Mouse (Mus musculus) layer of hippocampus, postnatal 14 days (tissue): ENCODE measurements around the gene Gm13084. TPM values are rescaled to one million over a fixed set of nuclear protein-coding genes. Genes with fewer than 3 reads are reported as not detected.
"Not testable (repeated sequence)": the region's sequence is repeated elsewhere in the genome, so short reads cannot be mapped to it uniquely, and the experiment has no call there.

Experiments
- DNase-seq, 2 experiments: peaks; one replicate each; pipeline ENCODE4 v3.0.0; 2021 to 2022; ENCODE audit warnings: low spot score in 2 of 2, mixed read lengths in 1 of 2
- long read RNA-seq, 2 experiments: library from polyadenylated mRNA; stranded (forward); transcript quantifications; one replicate each; pipeline ENCODE4 v2.0.0; 2021
- total RNA-seq, 2 experiments: library from RNA; stranded (reverse); gene quantifications; 2 replicates each; pipeline ENCODE4 v1.2.3; 2021

Gm13084 gene
- total RNA-seq: not detected
- long read RNA-seq, experiment 1: 0 reads
- long read RNA-seq, experiment 2: 0 reads

- DNase-seq: no peak
Measured at GRCm38 (mm10) chr4:143815993-143816392, at the start of gene Gm13084. Gm13084 (minus strand) TSS chr4:143816093.

DNA sequence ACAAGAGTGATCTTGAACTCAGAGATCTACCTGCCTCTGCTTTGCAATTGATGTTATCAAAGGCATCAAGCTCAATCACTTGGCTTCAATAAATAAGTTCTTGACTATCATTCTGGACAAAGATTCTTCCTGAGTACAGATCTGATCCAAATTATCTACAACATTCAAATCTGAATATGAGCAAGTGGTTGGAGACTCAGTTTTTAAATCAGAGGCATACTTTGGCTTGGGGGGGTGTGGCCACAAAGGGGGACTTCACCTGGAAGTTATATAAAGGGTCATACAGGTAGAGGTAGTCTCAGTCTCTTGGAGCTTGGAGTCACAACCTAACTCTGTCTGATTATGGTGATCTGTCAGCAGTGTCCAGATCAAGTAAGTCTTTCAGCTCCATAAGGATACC, 30.3 kb upstream of the Gm13084 start, which contains the start of gene Gm13103:
Gm13103 (plus strand) TSS at position 301 of the 400 bp plus-strand sequence.
- not testable (repeated sequence) for DNase-seq

- not testable (repeated sequence) for DNase-seq
Measured at GRCm38 (mm10) chr4:143789052-143789451, 26.8 kb downstream of the Gm13084 start, which contains the start of gene Gm13023. Gm13023 (plus strand) TSS chr4:143789352.

Other genes starting within 250 kb of the Gm13084 start
- gene Gm13083, start 201.1 kb downstream of the Gm13084 start, total RNA-seq: not detected
- not detected for gene Gm13088, start 158.8 kb downstream of the Gm13084 start, total RNA-seq
- not detected for gene Gm13089, start 113.4 kb downstream of the Gm13084 start, total RNA-seq
- gene Gm13078, start 96.6 kb downstream of the Gm13084 start, total RNA-seq: not detected
- not detected for gene Gm13023, start 26.7 kb downstream of the Gm13084 start, total RNA-seq
- not detected for gene Gm13103, start 30.4 kb upstream of the Gm13084 start, total RNA-seq
- gene Pramef6, start 84.3 kb upstream of the Gm13084 start, total RNA-seq: not detected
- gene Pramef25, start 134.9 kb upstream of the Gm13084 start, total RNA-seq: not detected
- gene Gm13101, start 150.9 kb upstream of the Gm13084 start, total RNA-seq: not detected
- not detected for gene Pramef17, start 178.3 kb upstream of the Gm13084 start, total RNA-seq
- not detected for gene Pramel4, start 243.0 kb upstream of the Gm13084 start, total RNA-seq